Mouse (Mus musculus) frontal cortex, postnatal 10 days (tissue): ENCODE measurements around the gene Gal3st4.

ENCODE experiments used
- DNase-seq, 2 experiments: peaks; one replicate each; pipeline ENCODE4 v3.0.0; 2022; ENCODE audit warnings: low spot score in 2 of 2, mixed read lengths in 1 of 2

The Gal3st4 gene

DNA sequence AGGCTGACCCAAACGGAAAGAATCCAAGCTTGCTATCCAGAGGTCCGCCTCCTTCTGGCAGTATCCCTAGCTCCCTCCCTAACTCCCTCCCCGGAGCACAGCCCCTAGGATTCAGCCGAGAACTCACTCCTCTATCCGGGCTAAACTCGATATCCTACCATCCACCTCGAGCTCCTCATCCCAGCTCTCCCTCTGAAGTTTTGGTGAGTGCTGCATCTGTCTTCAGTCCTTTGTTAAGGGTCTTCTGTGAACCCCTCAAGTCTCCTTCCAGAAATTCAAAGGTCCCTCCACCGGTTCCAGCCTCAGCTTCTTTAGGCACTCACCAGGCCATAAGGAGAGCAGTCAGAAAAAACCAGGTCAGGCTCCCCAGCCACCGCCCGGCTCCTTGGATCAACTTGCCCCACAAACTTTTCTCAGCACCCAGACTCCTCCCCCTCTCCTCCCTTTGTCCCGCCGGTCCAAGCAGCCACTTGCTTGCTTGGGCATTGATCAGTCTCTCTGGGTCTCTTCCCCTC lies at the start of gene Gal3st4:
Gene Gal3st4 (minus strand): TSS at position 432 of the 515 bp plus-strand sequence.
- no peak for DNase-seq

DNA sequence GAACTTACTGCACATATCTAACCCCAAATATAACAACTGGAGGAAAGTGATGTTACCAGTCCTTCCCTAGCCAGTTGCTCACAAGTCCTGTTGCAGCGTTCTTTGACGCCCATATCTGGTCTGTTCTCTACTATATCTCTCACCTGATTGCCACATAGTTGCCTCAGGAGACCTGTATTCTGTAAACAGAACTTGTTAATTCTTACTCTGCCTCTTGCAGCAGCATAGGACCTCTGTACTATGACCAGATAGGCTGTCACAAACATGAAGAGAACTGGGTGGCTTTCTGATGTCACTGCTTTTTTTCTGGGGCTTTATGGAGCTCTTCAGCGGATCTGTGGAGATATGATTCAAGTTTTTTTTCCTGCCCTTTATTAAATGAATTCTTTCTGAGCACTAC lies 40.2 kb upstream of the Gal3st4 start:
- no peak for DNase-seq

DNA sequence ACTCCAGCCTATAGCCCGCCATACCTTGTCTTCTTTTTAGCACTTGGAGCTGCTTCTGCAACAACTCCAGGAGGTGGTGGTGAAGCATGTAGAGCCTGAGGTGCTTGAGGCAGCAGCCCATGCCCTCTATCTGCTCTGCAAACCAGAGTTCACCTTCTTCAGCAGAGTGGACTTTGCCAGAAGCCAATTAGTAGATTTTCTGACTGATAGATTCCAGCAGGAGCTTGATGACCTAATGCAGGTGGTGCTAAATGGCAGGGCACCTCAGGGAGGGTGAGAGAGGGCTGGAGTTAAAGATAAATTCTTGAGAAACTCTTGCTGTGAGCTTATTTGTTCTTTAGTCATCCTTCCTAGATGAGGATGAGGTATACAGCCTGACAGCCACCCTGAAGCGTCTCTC lies 27.0 kb upstream of the Gal3st4 start:
- DNase-seq = no peak

DNA sequence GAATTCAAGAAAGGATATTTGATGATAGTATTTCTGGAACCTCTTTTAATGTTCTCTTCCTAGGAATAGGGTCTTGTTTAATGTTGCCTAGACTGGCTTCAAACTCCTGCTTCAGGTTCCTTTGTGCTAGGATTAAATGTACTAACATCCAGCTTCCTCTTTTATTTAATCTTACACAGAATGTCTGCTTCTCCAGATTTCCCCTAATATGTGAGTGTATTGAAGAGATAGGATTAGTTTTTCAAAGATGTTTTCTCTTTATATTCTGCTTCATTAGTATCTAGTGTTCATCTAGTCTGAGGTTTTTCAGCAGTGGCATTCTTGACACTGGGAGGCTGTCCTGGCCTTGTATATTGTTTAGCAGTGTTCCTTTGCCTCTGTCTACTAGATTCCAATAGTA lies 21.5 kb upstream of the Gal3st4 start:
- DNase-seq = no peak

DNA sequence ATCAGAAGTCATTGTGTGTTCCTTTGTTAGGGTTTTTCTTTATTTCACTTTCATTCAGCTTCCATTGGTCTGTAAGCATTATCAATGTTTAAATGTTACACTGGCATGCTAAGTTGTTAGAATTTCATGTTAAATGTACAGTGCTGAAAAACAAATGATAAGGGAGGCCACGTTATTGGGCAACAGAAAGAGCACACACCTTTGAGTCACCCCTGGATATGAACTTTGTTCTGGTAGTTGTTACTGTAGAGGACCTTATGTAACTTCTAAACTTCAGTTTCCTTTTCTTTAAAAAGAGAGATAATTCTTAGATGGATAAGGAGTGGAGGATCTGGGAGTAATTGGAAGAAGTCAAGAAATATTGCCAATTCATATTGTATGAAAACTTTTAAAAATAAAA lies 19.0 kb upstream of the Gal3st4 start:
- DNase-seq = no peak

DNA sequence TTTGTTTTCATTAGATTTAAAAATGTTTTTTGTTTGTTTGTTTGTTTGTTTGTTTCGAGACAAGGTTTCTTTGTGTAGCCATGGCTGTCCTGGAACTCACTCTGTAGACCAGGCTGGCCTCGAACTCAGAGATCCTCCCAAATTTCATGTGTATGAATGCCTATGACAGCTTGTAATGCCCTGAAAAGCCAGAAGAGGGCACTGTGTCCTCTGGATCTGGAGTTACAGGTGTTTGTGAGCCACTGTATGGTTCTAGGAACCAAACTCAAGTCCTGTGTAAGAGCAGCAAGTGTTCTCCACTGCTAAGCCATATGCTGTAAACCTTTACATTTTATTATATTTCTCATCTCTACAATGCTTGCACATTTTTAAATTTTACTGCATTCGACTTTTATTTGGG lies 15.2 kb upstream of the Gal3st4 start:
- no peak for DNase-seq

DNA sequence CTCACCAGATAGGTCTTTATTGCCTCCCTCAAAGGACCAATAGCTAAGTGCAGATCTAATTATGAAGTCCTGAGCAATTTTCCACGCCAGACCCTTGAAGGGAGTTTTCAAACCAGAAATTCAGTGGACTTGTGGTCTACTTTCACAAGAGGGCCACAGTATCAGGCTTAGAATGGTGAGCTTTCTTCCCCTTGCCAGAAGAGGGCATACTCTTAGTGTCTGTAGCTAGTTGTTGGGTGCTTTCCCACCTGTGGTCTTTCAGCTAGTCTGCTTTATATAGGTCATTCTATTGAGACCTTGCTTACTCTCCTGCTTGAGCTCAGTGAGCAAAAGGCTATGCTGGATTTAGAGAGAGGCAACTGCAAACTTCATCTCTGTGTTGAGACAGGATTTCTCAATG lies 10.9 kb upstream of the Gal3st4 start:
- DNase-seq = no peak

DNA sequence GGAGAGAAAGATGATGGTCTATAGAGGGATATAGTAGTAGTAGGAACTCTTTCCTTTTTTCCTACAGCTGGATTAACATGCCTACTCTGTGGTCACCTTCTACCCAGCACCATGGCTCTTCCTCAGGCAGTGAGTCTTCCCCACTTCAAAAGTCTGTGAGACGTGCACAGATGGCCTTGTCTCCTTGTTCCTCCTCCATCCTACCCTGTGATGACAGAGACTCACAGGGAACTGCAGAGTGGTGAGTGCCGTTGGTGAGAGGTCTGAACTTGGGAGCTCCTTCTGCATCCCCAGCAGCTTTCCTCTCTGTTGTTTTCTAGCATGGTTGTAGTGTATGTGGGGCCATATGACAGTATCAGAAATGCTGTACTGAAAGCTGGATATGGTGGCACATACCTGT lies 9.2 kb upstream of the Gal3st4 start:
- DNase-seq = no peak

DNA sequence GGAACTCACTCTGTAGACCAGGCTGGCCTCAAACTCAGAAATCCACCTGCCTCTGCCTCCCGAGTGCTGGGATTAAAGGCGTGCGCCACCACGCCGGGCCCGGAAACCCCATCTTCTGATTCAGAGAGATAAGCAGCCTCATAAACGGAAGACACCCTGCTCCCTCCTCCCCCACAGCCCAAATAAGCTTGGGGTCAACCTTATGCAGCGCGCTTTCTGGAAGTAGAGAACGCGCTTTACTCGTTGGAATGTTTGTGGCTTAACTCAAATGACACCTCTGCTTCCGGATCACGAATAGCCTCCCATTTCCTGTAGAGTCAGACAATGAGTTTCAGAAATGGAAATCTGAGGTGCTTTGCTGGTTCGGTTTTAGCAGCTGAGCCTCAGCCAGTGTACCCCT lies 8.2 kb upstream of the Gal3st4 start:
- DNase-seq = no peak

DNA sequence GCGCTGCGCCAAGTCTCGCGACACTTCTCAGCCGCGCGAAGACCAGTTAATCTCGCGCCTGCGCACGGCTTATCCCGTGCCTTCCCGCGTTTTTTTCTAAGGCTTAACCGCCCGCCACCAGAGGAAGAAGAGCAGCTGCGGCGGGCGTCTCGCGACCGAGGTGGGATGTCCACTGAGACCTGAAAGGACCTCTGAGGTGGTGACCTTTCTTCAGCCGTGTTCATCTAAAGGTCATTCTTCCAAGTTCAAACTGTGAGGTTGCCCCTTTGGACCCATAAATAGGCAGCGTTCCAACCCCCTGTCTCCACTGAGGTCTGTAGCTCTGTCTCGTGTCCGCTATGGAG lies 7.8 kb upstream of the Gal3st4 start:
- DNase-seq = no peak

DNA sequence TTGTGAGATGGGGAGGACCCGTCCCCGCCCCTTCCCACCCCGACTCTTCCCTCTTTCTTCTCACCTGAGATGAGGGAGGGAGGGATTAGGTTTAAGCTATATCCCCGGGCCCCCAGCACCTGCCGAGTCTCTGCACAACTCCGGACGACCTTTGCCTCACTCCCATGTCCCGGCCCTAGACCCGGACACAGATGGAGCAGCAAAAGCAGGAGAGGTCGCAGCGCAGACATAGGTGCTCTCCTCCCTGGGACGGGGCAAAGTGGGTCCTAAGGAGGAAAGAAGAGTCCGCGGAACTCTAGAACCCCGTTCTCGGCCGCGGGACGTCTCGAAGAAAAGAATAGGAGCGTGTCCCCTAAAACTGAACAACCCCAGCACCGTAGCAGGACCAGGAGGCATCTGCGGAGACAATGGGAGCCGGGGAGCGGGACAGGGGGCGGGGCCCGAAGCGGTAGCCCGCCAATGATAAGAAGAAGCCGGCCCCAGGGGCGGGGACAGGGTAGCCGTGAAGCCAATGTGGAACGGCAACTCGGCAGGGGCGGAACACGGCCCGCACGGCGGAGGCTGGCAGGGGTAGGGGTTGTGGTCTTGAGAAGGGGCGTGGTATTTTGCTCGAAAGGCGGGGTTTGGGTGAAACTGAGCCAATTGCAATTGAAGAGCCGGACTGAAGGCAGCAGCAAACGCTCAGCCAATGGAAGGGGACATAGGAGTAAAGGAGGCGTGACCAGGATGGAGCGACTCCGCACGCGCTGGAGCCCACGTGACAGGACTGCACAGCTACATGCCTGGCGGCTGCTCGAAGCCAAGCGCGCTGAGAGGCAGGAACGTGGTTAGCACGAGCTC lies 7.2 kb upstream of the Gal3st4 start, which contains the start of the genes Gm43720, Gpc2 and Stag3:
Gene Gm43720 (minus strand): TSS at position 374 of the 840 bp plus-strand sequence.
Gene Gpc2 (minus strand): TSS at position 421 of the 840 bp plus-strand sequence.
Gene Stag3 (plus strand): TSS at position 656 of the 840 bp plus-strand sequence.
- DNase-seq = peak; percentile 89 to 90

DNA sequence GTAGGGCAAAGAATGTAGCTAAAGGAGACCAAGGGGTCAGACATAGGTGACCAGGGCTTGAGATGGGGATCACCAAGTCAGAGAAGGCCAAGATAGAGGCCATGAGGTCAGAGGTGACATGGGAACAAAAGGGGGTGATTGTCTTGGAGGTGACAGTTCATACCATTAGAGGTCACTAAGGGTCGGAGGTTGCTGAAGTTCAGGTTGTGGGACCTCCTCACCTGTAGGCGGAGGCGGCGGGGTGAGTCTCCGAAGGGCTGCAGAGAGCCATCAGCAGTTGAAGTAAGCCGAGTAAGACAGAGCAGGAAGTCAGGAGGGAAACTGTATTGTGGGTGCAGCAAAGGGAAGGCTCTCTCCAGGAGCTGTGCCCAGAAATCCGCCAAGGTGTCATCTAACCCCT lies 5.4 kb upstream of the Gal3st4 start:
- no peak for DNase-seq

DNA sequence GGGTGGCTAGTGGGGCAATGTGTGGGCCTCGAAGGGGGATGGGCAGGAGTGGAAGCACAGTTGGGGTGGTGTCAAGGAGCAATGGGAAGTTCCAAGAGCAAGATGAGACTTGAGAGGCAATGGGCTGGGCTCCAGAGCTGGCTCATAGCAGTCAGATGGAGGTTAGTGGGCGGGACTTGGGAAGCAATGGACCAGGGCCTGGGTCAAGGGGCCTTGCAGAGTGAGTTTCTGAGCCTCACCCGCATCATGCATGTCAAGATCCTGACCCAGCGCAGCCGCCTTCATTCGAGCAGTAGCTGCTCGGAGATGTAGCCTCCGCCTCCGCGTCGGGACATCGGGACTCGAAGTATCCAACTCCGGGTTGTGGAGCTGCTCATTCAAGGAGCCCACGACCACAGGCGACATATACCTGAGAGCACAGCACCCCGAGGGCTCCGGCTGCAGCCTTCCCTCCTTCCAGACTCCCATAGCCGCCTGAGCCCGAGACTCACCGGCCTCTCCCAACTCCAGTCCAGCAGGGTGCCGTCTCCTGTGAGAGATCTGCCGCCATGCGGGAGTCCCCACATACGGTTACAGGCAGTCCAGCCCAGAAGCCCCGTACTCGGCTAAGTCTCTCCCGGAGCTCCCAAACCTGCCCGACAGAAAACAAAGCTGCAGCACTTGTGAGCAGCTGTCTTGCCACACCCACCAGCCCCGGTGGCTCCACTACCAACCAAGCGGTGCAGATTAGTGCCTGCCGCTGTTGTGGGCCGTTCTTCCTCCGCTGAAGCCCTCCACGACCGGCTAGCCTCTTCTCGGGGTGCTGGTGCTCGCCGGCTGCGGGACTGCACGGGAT lies 2.8 kb upstream of the Gal3st4 start:
- DNase-seq = no peak

DNA sequence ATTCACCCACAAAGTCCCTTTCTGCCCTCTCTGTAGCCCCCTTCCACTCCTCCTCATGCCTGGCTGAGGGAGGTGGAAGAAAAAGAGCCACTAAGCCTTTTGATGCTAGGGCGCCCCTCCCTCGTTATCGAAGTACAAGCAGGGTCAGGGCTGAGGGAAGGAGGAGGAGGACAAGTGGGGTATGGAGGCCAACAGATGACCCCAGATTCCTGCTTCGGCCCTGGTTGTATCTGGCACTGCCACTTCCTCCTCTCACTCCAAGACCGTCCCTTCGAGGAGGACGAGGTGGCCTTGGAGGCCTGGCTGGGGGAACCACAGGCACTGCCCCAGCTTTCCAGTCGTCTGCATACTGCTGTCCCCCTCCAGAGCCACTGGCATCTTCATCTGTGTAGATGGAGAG lies 1.5 kb upstream of the Gal3st4 start:
- no peak for DNase-seq

DNA sequence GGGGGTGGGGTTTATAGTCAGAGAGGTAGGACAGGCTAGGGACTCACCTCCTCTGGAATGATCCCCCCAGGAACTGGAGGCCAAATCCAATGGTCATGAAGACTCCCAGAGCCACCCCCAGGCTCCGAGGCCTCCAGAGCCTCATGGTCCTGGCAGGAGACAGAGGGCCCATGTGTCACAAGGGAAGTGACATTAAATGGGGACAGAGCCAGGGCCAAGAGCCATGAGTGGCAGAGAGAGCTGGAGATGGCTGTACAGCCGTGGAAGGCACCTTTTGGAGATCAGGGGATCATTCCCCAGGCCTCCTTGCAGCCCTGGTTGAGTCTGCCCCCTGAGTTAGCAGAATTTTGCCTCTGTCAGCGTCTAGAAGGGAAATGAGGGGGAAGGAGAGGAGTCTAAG lies 1.4 kb downstream of the Gal3st4 start:
- no peak for DNase-seq

DNA sequence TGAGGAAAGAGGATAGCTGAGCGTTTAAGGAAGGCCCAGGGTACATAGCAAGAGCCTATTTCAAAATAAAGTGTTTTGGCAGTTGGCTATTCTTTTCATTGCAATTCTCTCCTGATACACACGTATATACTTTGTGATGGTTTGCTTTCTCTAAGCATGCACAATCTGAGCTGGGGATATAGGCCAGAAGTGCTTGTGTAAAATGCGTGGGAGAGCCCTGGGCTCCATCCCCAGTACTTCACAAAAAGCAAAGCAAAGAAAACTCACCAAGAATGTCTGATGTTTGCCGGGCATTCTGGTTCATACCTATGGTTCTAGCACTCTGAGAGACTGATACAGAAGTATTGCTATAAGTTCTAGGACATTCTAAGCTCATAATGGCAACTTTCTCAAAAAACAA lies 3.7 kb downstream of the Gal3st4 start:
- DNase-seq = no peak

DNA sequence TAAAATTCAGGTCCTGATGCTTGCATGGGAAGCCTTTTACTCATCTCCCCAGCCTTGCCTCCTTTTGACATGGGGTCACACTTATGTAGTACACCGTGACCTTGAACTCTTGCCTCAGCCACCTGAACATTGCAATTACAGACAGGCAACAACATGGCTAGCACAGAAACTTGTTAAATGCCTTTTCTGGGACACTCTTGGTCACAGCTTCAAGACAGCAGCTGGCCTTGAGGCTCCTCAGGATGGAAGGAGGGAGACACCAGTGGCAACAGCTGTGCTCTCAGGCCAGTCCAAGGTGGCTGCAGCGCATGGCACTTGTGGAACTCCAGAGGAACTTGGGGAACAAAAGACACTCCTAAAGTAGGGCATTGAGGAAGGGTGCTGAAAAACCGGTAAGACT lies 5.5 kb downstream of the Gal3st4 start:
- no peak for DNase-seq

DNA sequence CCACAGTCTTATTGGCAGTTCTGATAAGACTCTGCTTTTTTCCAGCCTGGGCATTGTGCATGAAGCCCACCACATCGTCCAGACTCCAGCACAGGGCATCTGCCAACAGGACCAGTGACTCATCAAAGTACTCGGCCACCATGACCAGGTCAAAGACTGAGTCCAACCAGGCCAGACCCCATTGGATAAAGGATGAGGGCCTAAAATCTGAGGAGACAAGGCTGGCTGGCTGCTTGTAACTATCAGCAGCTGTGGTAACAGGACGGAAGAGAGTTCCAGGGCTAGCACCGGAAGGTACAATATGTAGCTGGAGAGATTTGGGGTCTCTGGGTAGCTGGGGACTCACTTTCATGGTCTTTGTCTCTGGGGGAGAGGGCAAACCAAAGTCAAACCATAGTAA lies 6.9 kb downstream of the Gal3st4 start:
- DNase-seq = no peak

DNA sequence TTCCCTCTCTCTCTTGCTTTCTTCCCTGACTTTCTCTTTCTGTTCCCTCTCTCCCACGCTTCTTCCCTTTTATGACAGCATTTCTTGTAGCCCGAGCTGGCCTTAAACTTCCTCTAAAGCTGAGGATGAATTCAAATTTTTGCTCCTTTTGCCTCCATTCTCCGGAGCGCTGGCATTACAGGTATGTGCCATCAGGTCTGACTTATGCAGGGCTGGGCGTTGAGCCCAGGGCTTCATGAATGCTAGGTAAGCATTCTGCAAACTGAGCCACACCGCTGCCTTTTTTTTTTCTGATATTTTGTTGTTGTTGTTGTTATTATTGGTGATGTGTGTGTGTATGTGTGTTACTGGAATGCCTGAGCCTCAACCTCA lies 8.4 kb downstream of the Gal3st4 start:
- DNase-seq = no peak

DNA sequence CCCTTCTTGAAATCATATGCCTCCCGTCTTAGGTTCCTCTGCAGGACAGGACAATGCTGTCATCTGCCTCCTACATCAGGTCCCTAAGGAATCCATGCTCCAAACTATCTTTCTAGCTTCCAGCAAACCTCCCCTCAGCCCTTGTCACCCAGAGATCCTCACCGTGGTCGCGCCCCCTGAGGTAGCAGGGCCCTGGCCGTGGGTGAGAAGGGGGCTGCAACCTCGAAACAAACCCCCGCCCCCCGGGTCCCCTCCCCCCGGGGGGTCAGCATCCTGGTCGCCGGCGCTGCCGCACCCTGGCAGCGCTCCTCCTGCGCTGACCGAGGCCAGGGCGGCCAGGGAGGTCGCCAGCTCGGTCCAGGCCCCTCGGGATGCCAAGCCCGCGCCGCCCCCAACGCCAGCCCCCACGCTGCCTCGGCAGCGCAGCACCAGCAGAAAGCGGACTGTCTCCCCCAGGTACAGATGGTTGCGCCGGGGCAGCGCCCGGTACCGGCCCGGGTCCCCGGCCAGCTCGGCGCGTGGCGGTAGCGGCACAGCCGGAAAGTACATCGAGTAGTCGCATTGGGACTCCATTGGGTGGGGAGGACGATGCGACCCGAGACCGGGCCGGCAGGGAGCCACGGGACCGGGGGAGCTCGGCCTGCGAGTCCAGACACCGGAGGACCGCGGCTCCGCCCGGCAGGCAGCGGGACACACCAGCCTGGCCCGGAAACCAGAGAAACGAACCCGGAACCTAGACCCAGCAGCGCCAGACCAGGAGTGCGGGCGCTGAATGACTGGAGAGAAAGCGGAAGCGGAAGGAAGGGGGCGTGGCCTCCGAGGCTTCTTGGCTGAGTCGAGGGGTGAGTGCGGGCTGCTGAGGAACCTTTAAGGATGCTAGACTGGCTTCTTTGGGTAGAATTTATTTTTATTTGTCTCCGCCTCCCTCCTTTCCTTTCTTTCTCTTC lies 9.1 kb downstream of the Gal3st4 start, which contains the start of gene BC037034:
Gene BC037034 (minus strand): TSS at position 774 of the 947 bp plus-strand sequence.
- peak; percentile 84 to 91 for DNase-seq

DNA sequence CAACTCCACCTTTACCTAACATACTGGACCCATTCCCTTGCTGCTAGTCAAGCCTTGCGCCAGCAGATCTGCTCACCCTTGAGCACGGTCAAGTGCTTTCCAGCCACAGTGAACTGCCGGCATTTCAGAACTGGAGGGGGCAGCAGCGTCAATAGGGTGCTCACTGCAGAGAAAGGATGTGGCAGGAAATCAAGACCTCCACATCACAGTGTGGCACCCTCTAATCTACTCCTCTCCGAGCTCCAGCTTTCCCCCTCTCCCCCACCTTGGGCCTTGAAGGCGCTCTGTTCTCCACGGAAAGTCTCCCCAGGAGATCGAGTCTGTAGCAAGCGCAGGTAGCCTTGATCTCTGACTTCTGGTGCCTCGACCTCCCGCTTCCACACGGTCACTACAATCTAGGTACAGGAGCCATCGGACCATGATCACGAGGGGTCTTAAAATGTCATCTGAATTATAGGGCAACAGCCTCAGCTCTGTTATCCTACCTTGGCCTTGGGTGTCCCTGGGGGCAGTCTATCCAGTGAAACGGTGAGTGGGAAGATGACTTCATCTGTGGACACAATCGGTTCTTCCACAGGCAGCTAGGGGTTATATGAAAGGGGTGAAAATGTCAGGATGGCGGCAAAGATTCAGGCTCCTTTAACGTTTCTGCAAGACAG lies 9.9 kb downstream of the Gal3st4 start:
- DNase-seq = no peak
